Mouse (Mus musculus): ENCODE results near the gene Myd88. TPM values are rescaled to one million over a fixed set of nuclear protein-coding genes. Genes with fewer than 3 reads are reported as not detected.

Gene Myd88
- polyA plus RNA-seq, 1 experiment: 5.4 TPM

- H3K27ac ChIP-seq (ENCODE audit: insufficient read depth, low read length): no peak overlapping the region
- peaks cover 7% of the 10 kb centered on the region for H3K4me1 ChIP-seq (ENCODE audit: control insufficient read depth, insufficient read depth, low read length)
- TF ChIP-seq CTCF (IDR thresholded peaks at IDR 0.05; ENCODE audit: borderline replicate concordance, insufficient read depth, low read depth, low read length): no peak
- no peak for TF ChIP-seq POLR2A (IDR thresholded peaks at IDR 0.05; ENCODE audit: borderline replicate concordance, insufficient read depth, low read length)
- 84% methylated on average over 1 of the region's 1 CpGs for WGBS
- H3K27me3 ChIP-seq (ENCODE audit: control insufficient read depth, insufficient read depth, low read length): no peaks in the 10 kb centered on the region
- DNase-seq: no peak
- no peak overlapping the region for H3K4me3 ChIP-seq (replicated peaks; ENCODE audit: insufficient read depth, low read depth, low read length)
These were observed 32.1 kb downstream of the Myd88 start for GRCm38 (mm10) chr9:119309067-119309466.

GRCm38 (mm10) chr9:119305863-119306262 is 35.3 kb downstream of the Myd88 start:
- 91% methylated on average over 7 of the region's 7 CpGs for WGBS
- H3K27ac ChIP-seq (ENCODE audit: insufficient read depth, low read length): no peak overlapping the region
- no peak overlapping the region for H3K4me3 ChIP-seq (replicated peaks; ENCODE audit: insufficient read depth, low read depth, low read length)
- DNase-seq: no peak
- H3K27me3 ChIP-seq (ENCODE audit: control insufficient read depth, insufficient read depth, low read length): no peaks in the 10 kb centered on the region
- H3K4me1 ChIP-seq (ENCODE audit: control insufficient read depth, insufficient read depth, low read length): no peaks in the 10 kb centered on the region
- TF ChIP-seq POLR2A (IDR thresholded peaks at IDR 0.05; ENCODE audit: borderline replicate concordance, insufficient read depth, low read length) (no peak), CTCF (IDR thresholded peaks at IDR 0.05; ENCODE audit: borderline replicate concordance, insufficient read depth, low read depth, low read length) (no peak)

GRCm38 (mm10) chr9:119298563-119298962 is 42.6 kb downstream of the Myd88 start:
- no peak for DNase-seq
- TF ChIP-seq CTCF (IDR thresholded peaks at IDR 0.05; ENCODE audit: borderline replicate concordance, insufficient read depth, low read depth, low read length) (no peak), POLR2A (IDR thresholded peaks at IDR 0.05; ENCODE audit: borderline replicate concordance, insufficient read depth, low read length) (no peak)
- Histone ChIP-seq H3K4me3 (replicated peaks; ENCODE audit: insufficient read depth, low read depth, low read length) (no peak overlapping the region), H3K27me3 (ENCODE audit: control insufficient read depth, insufficient read depth, low read length) (no peaks in the 10 kb centered on the region), H3K27ac (ENCODE audit: insufficient read depth, low read length) (no peak overlapping the region), H3K4me1 (ENCODE audit: control insufficient read depth, insufficient read depth, low read length) (no peaks in the 10 kb centered on the region)
- WGBS: 95% methylated on average over 3 of the region's 3 CpGs

GRCm38 (mm10) chr9:119297696-119298095 is 43.5 kb downstream of the Myd88 start:
- WGBS: 80% methylated on average over 6 of the region's 6 CpGs
- TF ChIP-seq POLR2A (IDR thresholded peaks at IDR 0.05; ENCODE audit: borderline replicate concordance, insufficient read depth, low read length): no peak
- TF ChIP-seq CTCF (IDR thresholded peaks at IDR 0.05; ENCODE audit: borderline replicate concordance, insufficient read depth, low read depth, low read length): no peak
- no peak for DNase-seq
- no peaks in the 10 kb centered on the region for H3K4me1 ChIP-seq (ENCODE audit: control insufficient read depth, insufficient read depth, low read length)
- no peak overlapping the region for H3K27ac ChIP-seq (ENCODE audit: insufficient read depth, low read length)
- H3K4me3 ChIP-seq (replicated peaks; ENCODE audit: insufficient read depth, low read depth, low read length): no peak overlapping the region
- H3K27me3 ChIP-seq (ENCODE audit: control insufficient read depth, insufficient read depth, low read length): no peaks in the 10 kb centered on the region

- 90% methylated on average over 3 of the region's 3 CpGs for WGBS
- Histone ChIP-seq H3K27ac (ENCODE audit: insufficient read depth, low read length) (no peak overlapping the region), H3K4me3 (replicated peaks; ENCODE audit: insufficient read depth, low read depth, low read length) (no peak overlapping the region), H3K4me1 (ENCODE audit: control insufficient read depth, insufficient read depth, low read length) (no peaks in the 10 kb centered on the region), H3K27me3 (ENCODE audit: control insufficient read depth, insufficient read depth, low read length) (no peaks in the 10 kb centered on the region)
- DNase-seq: no peak
- TF ChIP-seq POLR2A (IDR thresholded peaks at IDR 0.05; ENCODE audit: borderline replicate concordance, insufficient read depth, low read length) (no peak), CTCF (IDR thresholded peaks at IDR 0.05; ENCODE audit: borderline replicate concordance, insufficient read depth, low read depth, low read length) (no peak)
These were observed 50.4 kb downstream of the Myd88 start for GRCm38 (mm10) chr9:119290791-119291190.

Other genes starting within 250 kb of the Myd88 start
- gene Plcd1, start 247.9 kb downstream of the Myd88 start, polyA plus RNA-seq (2012; rRNA removed): 14.7 and 16.3 TPM in 2 replicates
- gene Dlec1, start 238.9 kb downstream of the Myd88 start, polyA plus RNA-seq (2012; rRNA removed): 1.2 and 2.1 TPM in 2 replicates
- 0.52 and 1.2 TPM in 2 replicates for gene Acaa1b, start 184.3 kb downstream of the Myd88 start, polyA plus RNA-seq (2012; rRNA removed)
- not detected in 2 replicates for gene Gm47289, start 182.2 kb downstream of the Myd88 start, polyA plus RNA-seq (2012; rRNA removed)
- not detected in 2 replicates for gene Slc22a13, start 132.3 kb downstream of the Myd88 start, polyA plus RNA-seq (2012; rRNA removed)
- 45.7 and 47.9 TPM in 2 replicates for gene Oxsr1, start 19.0 kb downstream of the Myd88 start, polyA plus RNA-seq (2012; rRNA removed)
- gene Acaa1a, start 1.7 kb downstream of the Myd88 start, polyA plus RNA-seq (2012; rRNA removed): 135 and 139 TPM in 2 replicates
- 5.9 and 6.1 TPM in 2 replicates for gene Xylb, start 16.0 kb upstream of the Myd88 start, polyA plus RNA-seq (2012; rRNA removed)
- gene Slc22a14, start 24.1 kb upstream of the Myd88 start, polyA plus RNA-seq (2012; rRNA removed): not detected in 2 replicates
- 4.5 and 5.0 TPM in 2 replicates for gene Acvr2b, start 60.7 kb upstream of the Myd88 start, polyA plus RNA-seq (2012; rRNA removed)
- gene Exog, start 103.5 kb upstream of the Myd88 start, polyA plus RNA-seq (2012; rRNA removed): 13.0 and 14.1 TPM in 2 replicates
- 0.19 and 0.21 TPM in 2 replicates for gene Scn5a, start 237.6 kb upstream of the Myd88 start, polyA plus RNA-seq (2012; rRNA removed)